Mouse (Mus musculus) embryonic facial prominence, embryonic 12.5 days (tissue): ENCODE measurements at regions not wholly inside any gene's neighbourhood (a gene's known extent, or its start where the extent isn't known, plus 50 kb on each side); places are given as distances from the start of the nearest gene placed in this dataset.

ENCODE experiments used
- ATAC-seq: fragments of 200-750 bp; cut with Nextera tagmentation; 2 replicates; pipeline ENCODE4 v1.8.0; 2017; ENCODE audit not compliant: insufficient number of reproducible peaks, insufficient read depth, low FRiP score, low TSS enrichment
- H3K27ac ChIP-seq: fragments of 300-500 bp; sonication (generic); 2 replicates; pipeline ENCODE4 v1.5.1; 2016; ENCODE audit warnings: mild to moderate bottlenecking
- H3K27me3 ChIP-seq: fragments of 300-500 bp; sonication (generic); 2 replicates; pipeline ENCODE4 v1.6.1; 2016; ENCODE audit warnings: mild to moderate bottlenecking, moderate library complexity
- H3K36me3 ChIP-seq: fragments of 300-500 bp; sonication (generic); 2 replicates; pipeline ENCODE4 v1.6.1; 2016; ENCODE audit warnings: mild to moderate bottlenecking
- H3K4me1 ChIP-seq: fragments of 300-500 bp; sonication (generic); 2 replicates; pipeline ENCODE4 v1.6.1; 2016
- H3K4me2 ChIP-seq: fragments of 300-500 bp; sonication (generic); replicated peaks from 2 replicates; pipeline ENCODE4 v1.6.1; 2016; ENCODE audit warnings: mild to moderate bottlenecking, moderate library complexity
- H3K4me3 ChIP-seq: fragments of 300-500 bp; sonication (generic); 2 replicates; pipeline ENCODE4 v1.5.1; 2016; ENCODE audit warnings: mild to moderate bottlenecking
- H3K9ac ChIP-seq: fragments of 300-500 bp; sonication (generic); 2 replicates; pipeline ENCODE4 v1.6.1; 2016; ENCODE audit warnings: mild to moderate bottlenecking, moderate library complexity
- H3K9me3 ChIP-seq: fragments of 300-500 bp; sonication (generic); 2 replicates; pipeline ENCODE4 v1.6.1; 2016; ENCODE audit warnings: mild to moderate bottlenecking, moderate library complexity
- WGBS: fragments of 180-500 bp; shearing (Covaris S2); methylation state at CpG from one replicate; pipeline ENCODE4 v1.1.7; 2016; 5-methylcytosine and 5-hydroxymethylcytosine counted together

DNA sequence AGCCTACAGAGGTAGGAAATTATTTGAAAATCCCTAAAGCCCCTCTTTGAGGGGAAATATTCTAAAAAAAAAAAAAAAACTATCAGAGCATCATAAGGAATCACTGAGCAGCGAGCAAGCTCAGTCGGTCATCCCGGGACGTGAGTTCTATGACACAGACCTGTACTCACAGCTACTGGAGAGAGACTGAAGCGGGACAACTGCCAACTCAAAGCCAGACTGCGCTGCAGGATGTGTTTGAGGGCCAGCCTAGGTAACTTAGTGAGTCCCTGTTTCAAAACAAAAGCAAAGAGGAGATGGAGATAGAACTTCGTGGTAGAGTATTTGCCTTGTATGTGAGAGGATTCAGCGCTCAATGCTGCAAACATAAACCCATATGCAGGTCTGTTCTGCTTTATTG is 439.1 kb downstream of the Rwdd3 start:
- Histone ChIP-seq H3K27ac (no peak overlapping the region), H3K9ac (no peak overlapping the region), H3K4me1 (0 out of 2 replicates have a peak, but pooled peaks cover 4% of the 10 kb centered on the region), H3K4me2 (no peak overlapping the region), H3K36me3 (no peaks in the 10 kb centered on the region), H3K4me3 (no peak overlapping the region), H3K27me3 (no peaks in the 10 kb centered on the region), H3K9me3 (no peaks in the 10 kb centered on the region)
- 89% methylated on average over 8 of the region's 8 CpGs for WGBS
- ATAC-seq = no peak

DNA sequence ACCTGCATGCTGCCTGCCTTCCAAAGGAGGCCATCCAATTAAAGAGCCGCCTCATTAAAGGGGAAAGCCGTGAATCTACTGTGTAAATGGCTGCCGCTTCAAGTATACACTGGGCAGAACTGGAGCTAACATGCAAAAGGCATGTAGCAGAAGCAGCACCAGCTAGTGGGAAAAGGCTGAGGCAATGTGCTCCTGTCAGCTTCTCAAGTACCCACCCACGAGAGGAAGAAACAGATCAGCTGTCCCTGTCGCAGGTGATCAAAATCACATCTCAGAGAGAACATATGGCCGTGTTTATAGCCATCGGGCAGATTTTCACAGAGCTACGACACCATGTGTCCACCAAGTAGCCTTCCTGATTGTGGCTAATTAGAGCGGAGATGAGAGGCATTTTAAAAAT is 440.2 kb downstream of the Rwdd3 start:
- Histone ChIP-seq H3K4me1 (0 out of 2 replicates have a peak, but pooled peaks cover 4% of the 10 kb centered on the region), H3K27me3 (no peaks in the 10 kb centered on the region), H3K9ac (no peak overlapping the region), H3K9me3 (no peaks in the 10 kb centered on the region), H3K4me2 (no peak overlapping the region), H3K4me3 (no peak overlapping the region), H3K36me3 (no peaks in the 10 kb centered on the region), H3K27ac (no peak overlapping the region)
- WGBS = 73% methylated on average over 9 of the region's 9 CpGs
- no peak for ATAC-seq

DNA sequence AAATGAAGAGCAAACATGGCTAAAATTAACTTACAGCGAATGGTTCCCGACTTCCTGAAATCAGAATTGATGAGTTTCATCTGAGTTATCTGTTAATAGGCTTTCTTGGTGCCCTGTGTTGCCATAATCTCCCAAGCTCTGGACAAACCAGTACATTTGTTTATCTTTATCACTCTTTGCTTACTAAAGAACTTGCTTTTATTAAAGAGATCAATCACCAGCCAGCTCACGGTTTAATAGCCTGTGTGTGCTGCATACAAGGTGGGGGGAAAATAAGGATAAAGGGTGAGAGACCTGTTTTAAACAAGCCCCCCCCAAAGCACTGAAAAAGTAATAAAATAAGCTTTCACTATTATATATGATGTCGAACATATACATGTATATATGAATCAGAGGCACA is 441.3 kb downstream of the Rwdd3 start:
- WGBS = 83% methylated on average over 4 of the region's 4 CpGs
- no peak overlapping the region for H3K4me3 ChIP-seq
- ATAC-seq = no peak
- H3K9ac ChIP-seq = no peak overlapping the region
- H3K36me3 ChIP-seq = no peaks in the 10 kb centered on the region
- H3K9me3 ChIP-seq = no peaks in the 10 kb centered on the region
- no peaks in the 10 kb centered on the region for H3K27me3 ChIP-seq
- no peak overlapping the region for H3K27ac ChIP-seq
- 0 out of 2 replicates have a peak, but pooled peaks cover 4% of the 10 kb centered on the region for H3K4me1 ChIP-seq
- no peak overlapping the region for H3K4me2 ChIP-seq

DNA sequence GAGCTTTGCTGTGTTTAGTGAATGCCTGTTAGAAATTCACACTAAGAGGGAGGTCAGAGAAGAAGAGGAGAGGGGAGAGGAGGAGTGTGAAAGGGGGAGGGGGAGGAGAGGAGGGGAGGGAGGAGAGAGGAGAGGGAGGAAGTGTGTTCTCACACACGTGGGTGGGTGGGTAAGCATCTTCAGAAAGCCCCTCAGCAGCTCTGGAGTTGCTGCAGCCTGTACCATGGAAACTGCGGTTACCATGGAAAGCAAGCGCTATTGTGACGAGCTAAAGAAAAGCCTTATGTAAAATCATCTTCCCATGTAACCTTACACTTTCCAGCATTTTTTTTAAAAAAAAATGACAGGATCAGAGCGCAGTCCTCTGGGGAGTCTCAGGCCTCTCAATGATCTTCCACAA is 441.8 kb downstream of the Rwdd3 start:
- Histone ChIP-seq H3K4me1 (0 out of 2 replicates have a peak, but pooled peaks cover 4% of the 10 kb centered on the region), H3K27ac (no peak overlapping the region), H3K9ac (no peak overlapping the region), H3K36me3 (no peaks in the 10 kb centered on the region), H3K4me3 (no peak overlapping the region), H3K4me2 (no peak overlapping the region), H3K9me3 (no peaks in the 10 kb centered on the region), H3K27me3 (no peaks in the 10 kb centered on the region)
- no peak for ATAC-seq
- WGBS = 46% methylated on average over 5 of the region's 5 CpGs

DNA sequence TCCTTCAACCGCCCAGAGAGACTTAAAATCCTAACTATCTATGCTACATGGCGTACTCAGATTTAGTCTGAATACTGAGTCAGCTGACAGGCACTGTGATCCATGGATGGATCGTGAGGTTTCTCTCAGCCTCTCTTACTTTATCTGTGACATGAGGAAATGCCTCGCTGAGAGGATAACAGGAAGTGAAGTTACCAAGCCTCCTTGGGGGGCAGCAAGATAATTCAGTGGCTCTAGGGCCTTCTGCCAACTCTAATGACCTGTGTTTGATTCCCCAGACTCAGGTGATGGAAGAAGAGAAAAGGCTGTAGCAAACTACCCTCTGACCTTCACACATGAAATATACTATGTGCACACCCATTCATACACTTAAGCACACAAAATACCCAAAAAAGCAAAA is 486.3 kb downstream of the Rwdd3 start:
- Histone ChIP-seq H3K4me2 (no peak overlapping the region), H3K27me3 (no peaks in the 10 kb centered on the region), H3K4me1 (no peaks in the 10 kb centered on the region), H3K9ac (no peak overlapping the region), H3K36me3 (no peaks in the 10 kb centered on the region), H3K27ac (no peak overlapping the region), H3K9me3 (no peaks in the 10 kb centered on the region), H3K4me3 (no peak overlapping the region)
- WGBS = 74% methylated on average over 4 of the region's 4 CpGs
- no peak for ATAC-seq

DNA sequence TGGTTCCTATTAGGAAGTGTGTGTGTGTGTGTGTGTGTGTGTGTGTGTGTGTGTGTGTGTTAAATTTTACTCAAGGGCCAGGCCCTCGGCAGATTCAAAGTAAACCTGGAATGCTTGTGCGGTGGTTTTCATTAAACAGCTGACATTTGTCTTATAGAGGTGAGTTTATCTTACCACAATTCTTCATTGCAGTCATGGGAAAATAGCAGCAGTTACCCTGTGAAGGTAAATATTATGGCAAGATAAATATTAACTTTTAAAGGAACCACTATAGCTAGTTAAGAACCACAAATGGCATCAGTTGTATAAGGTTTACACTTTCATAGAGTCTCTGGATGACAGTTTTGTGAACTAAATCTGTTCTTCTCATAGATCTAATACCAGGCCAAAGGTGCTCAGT is 495.6 kb downstream of the Rwdd3 start:
- Histone ChIP-seq H3K27me3 (no peaks in the 10 kb centered on the region), H3K36me3 (no peaks in the 10 kb centered on the region), H3K9ac (no peak overlapping the region), H3K27ac (no peak overlapping the region), H3K9me3 (no peaks in the 10 kb centered on the region), H3K4me2 (no peak overlapping the region), H3K4me3 (no peak overlapping the region), H3K4me1 (no peaks in the 10 kb centered on the region)
- WGBS = 70% methylated on average over 2 of the region's 2 CpGs
- no peak for ATAC-seq

DNA sequence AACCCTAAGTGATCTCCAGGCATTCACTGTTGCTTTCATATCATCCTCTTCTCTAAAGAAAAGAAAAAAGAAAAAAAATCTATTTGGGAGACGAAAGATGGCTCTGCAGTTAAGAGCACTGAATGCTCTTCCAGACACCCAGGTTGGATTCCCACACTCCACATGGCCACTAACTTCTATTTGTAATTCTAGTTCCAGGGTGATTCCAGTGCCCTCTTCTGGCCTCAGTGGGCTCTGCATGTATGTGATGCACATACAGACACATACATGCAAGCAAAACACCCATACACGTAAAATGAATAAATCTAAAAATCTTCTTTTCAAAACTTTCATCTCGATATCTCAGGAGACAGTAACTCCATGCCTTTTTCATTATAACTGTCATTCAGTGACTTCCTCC is 502.8 kb downstream of the Rwdd3 start:
- Histone ChIP-seq H3K9me3 (no peaks in the 10 kb centered on the region), H3K4me2 (no peak overlapping the region), H3K27ac (no peak overlapping the region), H3K4me1 (no peaks in the 10 kb centered on the region), H3K4me3 (no peak overlapping the region), H3K36me3 (no peaks in the 10 kb centered on the region), H3K27me3 (no peaks in the 10 kb centered on the region), H3K9ac (no peak overlapping the region)
- 93% methylated on average over 3 of the region's 3 CpGs for WGBS
- ATAC-seq = no peak

DNA sequence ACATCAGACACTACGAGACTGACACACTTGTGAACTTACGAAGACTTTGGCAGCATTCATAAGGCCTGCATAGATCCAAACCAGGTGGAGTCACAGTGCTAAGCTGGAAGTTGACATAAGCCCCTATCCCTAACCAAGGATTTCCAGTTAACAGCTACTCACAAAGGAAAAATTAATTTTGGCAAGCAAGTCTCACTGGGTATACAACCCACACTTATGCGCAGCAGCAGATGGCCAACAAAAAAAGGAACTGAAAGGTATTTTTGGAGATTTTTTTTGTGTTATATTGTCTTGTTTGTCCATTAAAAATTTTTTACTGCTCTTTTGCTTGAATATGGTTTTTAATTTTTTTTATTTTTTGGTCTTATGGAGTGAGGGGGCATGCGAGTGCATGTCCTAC is 509.0 kb downstream of the Rwdd3 start:
- Histone ChIP-seq H3K4me2 (no peak overlapping the region), H3K27ac (no peak overlapping the region), H3K27me3 (no peaks in the 10 kb centered on the region), H3K4me1 (no peaks in the 10 kb centered on the region), H3K9ac (no peak overlapping the region), H3K36me3 (no peaks in the 10 kb centered on the region), H3K4me3 (no peak overlapping the region), H3K9me3 (no peaks in the 10 kb centered on the region)
- 88% methylated on average over 4 of the region's 4 CpGs for WGBS
- ATAC-seq = no peak

DNA sequence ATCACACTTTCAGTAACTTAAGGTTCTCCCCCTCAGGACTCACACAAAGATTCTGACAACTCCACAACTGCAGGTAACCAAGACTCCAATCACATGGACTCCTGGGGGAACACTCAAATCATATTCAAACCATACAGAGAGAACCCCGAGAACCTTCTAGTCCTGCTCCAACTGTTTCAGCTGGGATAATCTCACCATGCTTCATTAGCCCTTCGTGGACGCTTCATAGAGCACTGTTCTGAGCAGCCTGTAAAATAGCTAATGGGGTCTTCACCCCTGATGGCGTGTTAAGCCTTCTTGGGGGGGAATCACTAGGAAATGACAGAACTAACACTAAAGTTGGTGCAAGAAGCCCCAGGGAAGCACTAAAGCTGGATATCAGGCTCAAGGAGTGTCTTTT is 510.7 kb downstream of the Rwdd3 start:
- Histone ChIP-seq H3K36me3 (no peaks in the 10 kb centered on the region), H3K9me3 (no peaks in the 10 kb centered on the region), H3K4me1 (no peaks in the 10 kb centered on the region), H3K27me3 (no peaks in the 10 kb centered on the region), H3K4me2 (no peak overlapping the region), H3K4me3 (no peak overlapping the region), H3K27ac (no peak overlapping the region), H3K9ac (no peak overlapping the region)
- ATAC-seq = no peak
- 81% methylated on average over 4 of the region's 4 CpGs for WGBS

DNA sequence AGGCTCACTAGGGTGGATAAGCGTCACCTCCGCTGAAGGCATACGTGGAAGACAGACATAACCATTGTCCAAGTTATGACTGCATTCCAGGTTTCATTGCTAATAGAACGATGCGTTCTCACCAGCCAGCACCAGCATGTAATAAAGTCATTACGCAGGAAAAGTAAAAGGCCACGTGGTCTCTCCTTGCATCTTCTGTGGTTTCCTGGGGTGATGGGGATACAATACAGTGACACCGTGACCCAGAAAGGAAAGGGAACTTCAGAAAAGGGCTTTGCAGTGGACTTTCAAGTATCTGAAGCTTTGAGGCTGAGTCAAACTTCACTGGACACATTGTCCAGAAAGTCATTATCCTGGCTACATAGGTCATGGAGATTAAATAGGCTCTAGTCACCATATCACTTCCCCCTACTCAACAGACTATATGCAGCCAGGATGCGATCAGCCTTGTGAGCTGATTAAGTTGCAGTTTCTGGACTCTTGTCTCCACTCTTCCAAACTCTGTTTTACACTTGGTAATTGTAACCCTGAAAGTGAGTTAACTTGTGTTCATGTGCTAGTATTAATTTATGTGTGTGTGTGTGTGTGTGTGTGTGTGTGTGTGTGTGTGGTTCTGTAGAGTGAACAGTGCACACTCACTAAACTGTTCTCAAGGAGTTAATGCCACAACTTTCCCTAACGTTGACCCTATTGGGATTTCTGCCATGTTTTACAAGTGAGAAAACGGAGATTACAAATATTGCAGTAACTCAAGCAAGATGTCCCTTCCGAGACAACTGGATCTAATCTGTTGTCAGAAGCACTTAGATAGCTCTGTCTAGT is 522.2 kb downstream of the Rwdd3 start:
- Histone ChIP-seq H3K27me3 (no peaks in the 10 kb centered on the region), H3K4me1 (no peaks in the 10 kb centered on the region), H3K36me3 (no peaks in the 10 kb centered on the region), H3K4me2 (no peak overlapping the region), H3K27ac (no peak overlapping the region), H3K9ac (no peak overlapping the region), H3K4me3 (no peak overlapping the region), H3K9me3 (no peaks in the 10 kb centered on the region)
- ATAC-seq = no peak
- 80% methylated on average over 12 of the region's 12 CpGs for WGBS

DNA sequence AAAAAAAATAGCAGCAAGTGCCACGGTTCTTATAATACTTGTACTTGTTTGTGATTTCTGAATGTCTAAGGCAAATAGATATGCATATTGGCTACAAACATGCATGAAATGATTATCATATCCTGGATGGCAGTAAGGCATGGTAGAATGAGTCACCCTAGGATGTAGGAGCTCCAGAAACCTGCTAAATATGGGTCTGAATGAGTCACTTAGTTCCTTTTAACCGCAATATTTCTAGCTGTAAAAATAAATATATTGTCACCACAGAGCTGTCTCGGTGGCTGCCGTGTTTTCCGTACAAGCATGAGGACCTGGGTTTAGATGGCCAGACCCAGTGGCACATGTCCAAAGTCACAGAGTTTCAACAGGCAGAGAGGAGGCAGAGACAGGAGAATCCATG is 523.1 kb downstream of the Rwdd3 start:
- ATAC-seq = no peak
- Histone ChIP-seq H3K9me3 (no peaks in the 10 kb centered on the region), H3K4me2 (no peak overlapping the region), H3K27ac (no peak overlapping the region), H3K27me3 (no peaks in the 10 kb centered on the region), H3K4me3 (no peak overlapping the region), H3K9ac (no peak overlapping the region), H3K4me1 (no peaks in the 10 kb centered on the region), H3K36me3 (no peaks in the 10 kb centered on the region)
- 88% methylated on average over 5 of the region's 5 CpGs for WGBS

DNA sequence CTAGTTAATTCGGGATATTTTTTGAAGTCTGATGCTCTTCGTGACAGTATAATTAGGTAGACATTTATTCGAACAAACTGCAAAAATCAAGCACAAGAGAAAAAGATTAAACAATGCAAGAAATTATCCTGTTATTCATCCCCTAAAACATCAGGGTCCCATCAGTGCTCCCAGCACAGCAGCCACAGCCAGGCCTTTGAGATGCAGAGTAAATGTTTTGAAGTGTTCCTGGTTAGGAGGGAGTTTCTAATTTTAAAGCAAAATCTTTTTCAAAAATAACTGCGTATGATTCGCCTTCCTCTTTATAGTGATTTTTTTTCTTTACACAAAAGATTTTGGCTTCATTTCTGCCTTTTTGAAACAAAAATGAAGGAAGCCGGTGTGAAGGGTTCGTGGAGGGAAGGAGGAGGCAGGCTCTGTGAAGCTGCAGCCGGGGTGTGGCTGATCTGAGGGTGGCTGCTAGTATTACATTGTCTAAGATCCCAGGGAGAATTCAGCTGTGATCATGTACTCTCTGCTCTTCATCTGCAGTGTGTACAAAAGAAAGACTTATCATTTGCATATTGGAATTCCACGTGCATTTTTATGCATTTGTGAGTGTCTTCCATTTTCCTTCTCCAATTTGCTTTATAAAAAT is 534.7 kb downstream of the Rwdd3 start:
- Histone ChIP-seq H3K27ac (no peak overlapping the region), H3K9ac (no peak overlapping the region), H3K4me1 (0 out of 2 replicates have a peak, but pooled peaks cover 3% of the 10 kb centered on the region), H3K4me2 (no peak overlapping the region), H3K36me3 (no peaks in the 10 kb centered on the region), H3K27me3 (no peaks in the 10 kb centered on the region), H3K4me3 (no peak overlapping the region), H3K9me3 (no peaks in the 10 kb centered on the region)
- no peak for ATAC-seq
- 70% methylated on average over 9 of the region's 9 CpGs for whole genome bisulfite sequencing
